Mouse (Mus musculus): ENCODE data around the gene Gm8947. TPM values are rescaled to one million over a fixed set of nuclear protein-coding genes. Genes with fewer than 3 reads are reported as not detected.

Gm8947 gene
- total and polyA plus RNA-seq, 2 experiments from 2014 or later: not detected

DNA sequence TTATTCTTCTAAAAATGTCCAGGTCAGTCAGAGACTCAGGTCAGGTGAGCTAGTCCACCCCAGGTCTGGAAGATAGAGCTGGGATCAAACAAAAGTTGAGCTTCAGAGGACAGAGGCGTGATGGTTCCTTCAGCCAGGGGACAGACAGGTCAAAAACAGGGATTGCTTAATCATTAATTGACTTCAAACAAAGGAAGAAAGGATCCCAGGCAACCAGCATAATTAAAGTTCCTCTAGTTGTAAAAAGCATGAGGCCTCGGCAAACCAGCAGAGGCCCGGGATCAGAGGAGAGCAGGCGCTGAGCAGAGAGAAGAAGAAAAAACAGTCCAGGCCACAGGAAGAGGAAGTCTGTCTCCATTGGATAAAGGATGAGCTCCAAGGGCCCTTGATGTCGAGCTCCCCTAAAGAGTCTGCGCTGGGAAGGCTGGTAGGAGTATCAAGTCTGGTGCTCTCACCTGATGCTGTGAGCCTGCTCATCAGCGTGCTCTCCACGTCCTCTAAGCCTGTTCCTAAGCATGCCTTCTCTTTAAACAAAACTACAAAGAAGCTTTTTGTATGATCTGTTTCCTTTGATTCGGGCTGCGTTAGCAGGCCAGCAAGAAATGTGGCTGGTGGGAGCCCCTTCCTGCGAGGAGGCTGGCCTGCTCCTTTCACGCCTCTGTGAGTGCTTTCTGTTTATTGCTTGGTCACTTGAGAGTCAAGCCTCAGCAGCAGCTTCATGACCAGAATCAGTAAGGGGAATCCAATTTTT, 24.7 kb upstream of the Gm8947 start:
- Histone ChIP-seq H3K4me3 (ENCODE audit: low read depth, low read length) (no peak overlapping the region), H3K27me3 (ENCODE audit: insufficient read depth, low read length) (no peaks in the 10 kb centered on the region), H3K4me2 (ENCODE audit: low read depth, low read length, poor library complexity, severe bottlenecking) (no peak overlapping the region; the same call in 1 of the 2 replicates), H3K4me1 (ENCODE audit: insufficient read depth, low read length) (no peaks in the 10 kb centered on the region; the same call in 1 of the 2 replicates), H3K27ac (ENCODE audit: low read depth, low read length) (0 out of 2 replicates have a peak overlapping the region, but pooled peaks have one; percentile 20), H3K36me3 (ENCODE audit: insufficient read depth, low read length) (no peaks in the 10 kb centered on the region), H3K9me3 (ENCODE audit: low read length) (no peaks in the 10 kb centered on the region), H3K9ac (replicated peaks; ENCODE audit: low read length, poor library complexity, severe bottlenecking) (no peak overlapping the region)
- 14% methylated on average over 12 of the region's 12 CpGs for WGBS
- ATAC-seq (ENCODE audit: low FRiP score): peak; percentile 68
- peak; percentile 55 for DNase-seq (ENCODE audit: low spot score)
- TF ChIP-seq CTCF (IDR thresholded peaks at IDR 0.05): no peak

DNA sequence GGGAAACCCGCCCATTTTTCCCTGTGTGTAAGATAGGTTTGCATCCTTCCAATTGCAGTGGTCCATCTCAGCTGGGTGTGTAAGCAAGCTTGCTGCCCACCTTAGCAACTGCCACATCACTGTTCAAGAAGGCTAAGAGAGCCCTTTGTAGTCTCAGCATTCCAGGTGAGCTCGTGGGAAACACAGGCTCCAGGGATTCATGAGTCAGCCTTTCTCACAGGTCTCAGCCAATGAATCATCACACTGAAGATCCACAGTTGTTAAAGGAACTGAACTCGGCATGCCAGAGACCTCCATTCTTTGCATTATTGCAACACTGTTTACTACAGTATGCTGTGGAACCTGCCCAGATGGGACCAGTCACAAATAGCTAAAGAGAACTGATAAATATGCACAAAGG, 23.5 kb upstream of the Gm8947 start:
- H3K4me1 ChIP-seq (ENCODE audit: insufficient read depth, low read length): no peaks in the 10 kb centered on the region; the same call in 1 of the 2 replicates
- H3K9me3 ChIP-seq (ENCODE audit: low read length): no peaks in the 10 kb centered on the region
- 78% methylated on average over 3 of the region's 3 CpGs for WGBS
- no peak overlapping the region for H3K27ac ChIP-seq (ENCODE audit: low read depth, low read length)
- H3K9ac ChIP-seq (replicated peaks; ENCODE audit: low read length, poor library complexity, severe bottlenecking): no peak overlapping the region
- H3K4me2 ChIP-seq (ENCODE audit: low read depth, low read length, poor library complexity, severe bottlenecking): no peak overlapping the region
- no peaks in the 10 kb centered on the region for H3K36me3 ChIP-seq (ENCODE audit: insufficient read depth, low read length)
- TF ChIP-seq CTCF (IDR thresholded peaks at IDR 0.05): no peak
- DNase-seq (ENCODE audit: low spot score): no peak
- ATAC-seq (ENCODE audit: low FRiP score): no peak
- H3K4me3 ChIP-seq (ENCODE audit: low read depth, low read length): no peak overlapping the region
- H3K27me3 ChIP-seq (ENCODE audit: insufficient read depth, low read length): no peaks in the 10 kb centered on the region

DNA sequence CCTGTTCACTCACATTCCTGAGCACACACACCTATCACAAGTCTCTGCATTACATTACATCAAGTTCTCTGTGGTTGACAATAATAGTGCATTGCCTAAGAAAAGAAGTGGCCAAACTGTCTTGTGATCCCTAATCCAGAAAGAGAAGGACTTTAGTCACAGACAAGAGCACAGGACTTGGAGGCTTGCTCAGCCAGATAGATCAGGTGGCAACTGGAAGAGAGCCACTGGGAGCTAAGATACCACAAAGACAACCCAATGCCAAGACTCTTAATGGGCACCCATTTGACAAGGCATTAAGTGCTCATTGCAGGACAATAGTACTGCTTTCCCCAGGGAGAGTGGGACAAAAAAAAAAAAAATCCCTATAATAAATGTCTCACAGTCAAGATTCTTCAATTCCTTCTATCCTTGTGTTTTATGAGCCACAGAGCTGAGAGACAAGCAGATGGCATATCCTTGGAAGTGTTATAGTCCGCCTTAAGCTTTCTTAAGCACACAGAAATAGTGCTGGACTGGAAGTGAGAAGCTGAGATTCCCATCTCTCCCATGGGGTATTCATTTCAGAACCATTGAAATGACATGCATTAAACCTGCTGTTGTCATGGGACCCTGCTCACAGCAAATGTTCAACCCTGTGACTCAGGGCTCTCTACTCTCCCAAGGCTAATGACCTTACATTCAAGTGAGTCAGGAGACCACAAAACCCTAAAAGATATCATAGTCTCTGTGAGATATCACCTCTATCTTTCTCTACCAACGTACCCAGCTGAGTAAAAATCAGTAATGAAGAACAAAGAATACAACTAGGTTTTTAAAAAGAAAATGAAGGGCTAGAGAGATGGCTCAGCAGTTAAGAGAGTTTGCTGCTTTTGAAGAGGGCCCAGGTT, 20.4 kb upstream of the Gm8947 start:
- no peak for TF ChIP-seq CTCF (IDR thresholded peaks at IDR 0.05)
- 85% methylated on average over 2 of the region's 2 CpGs for WGBS
- no peak for ATAC-seq (ENCODE audit: low FRiP score)

DNA sequence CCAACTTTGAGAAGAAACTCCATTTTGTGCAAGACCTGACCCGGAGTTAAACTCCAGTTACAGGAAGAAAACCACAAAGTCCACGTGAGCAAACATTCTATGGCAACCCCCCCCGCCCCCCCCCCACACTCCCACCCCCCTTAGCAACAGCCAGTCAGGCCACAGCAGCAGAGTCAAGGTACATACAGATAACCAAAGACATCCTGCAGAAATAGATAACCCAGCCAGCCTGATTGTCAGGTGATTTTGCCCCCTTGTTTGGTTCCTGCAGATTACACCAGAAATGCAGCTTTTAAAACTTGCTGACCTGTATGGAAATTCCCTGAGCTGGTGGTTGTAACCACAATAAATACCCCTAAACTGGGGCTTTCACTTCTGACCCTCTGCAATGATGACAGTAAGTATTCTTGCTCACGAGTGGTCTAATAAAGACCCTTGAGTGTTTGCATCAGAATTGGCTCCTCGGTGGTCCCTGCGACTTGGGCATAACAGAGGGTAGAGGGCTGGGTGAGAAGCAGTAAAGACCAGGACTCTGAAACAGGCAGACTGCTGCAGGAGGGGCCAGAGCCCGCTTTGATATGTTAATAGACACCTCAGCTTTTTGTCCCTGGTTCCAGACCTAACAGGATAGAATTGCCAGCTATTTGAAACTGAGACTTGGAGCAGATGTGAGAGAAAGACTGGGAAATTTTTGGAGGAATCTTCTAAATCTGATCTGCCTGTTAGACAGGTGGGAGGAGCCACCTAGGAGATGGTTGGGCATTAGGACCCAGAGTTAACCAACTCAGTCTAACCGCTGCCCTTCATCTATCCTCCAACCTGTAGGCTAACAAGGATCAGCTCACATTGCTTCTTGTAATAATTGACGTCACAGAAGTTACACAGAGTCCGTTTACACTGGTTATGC, 14.9 kb upstream of the Gm8947 start:
- Histone ChIP-seq H3K9ac (replicated peaks; ENCODE audit: low read length, poor library complexity, severe bottlenecking) (no peak overlapping the region), H3K4me2 (ENCODE audit: low read depth, low read length, poor library complexity, severe bottlenecking) (peak overlapping the region; percentile 30), H3K27ac (ENCODE audit: low read depth, low read length) (no peak overlapping the region), H3K4me3 (ENCODE audit: low read depth, low read length) (peak overlapping the region; percentile 10; the same call in 1 of the 2 replicates), H3K36me3 (ENCODE audit: insufficient read depth, low read length) (no peaks in the 10 kb centered on the region), H3K9me3 (ENCODE audit: low read length) (no peaks in the 10 kb centered on the region), H3K27me3 (ENCODE audit: insufficient read depth, low read length) (no peaks in the 10 kb centered on the region), H3K4me1 (ENCODE audit: insufficient read depth, low read length) (no peaks in the 10 kb centered on the region)
- TF ChIP-seq CTCF (IDR thresholded peaks at IDR 0.05): no peak
- 10% methylated on average over 10 of the region's 10 CpGs for WGBS
- DNase-seq (ENCODE audit: low spot score) (peak; percentile 41), ATAC-seq (ENCODE audit: low FRiP score) (peak; percentile 90)

More for the DNA sequence above, 20.4 kb upstream of the Gm8947 start:
- Histone ChIP-seq H3K36me3 (ENCODE audit: insufficient read depth, low read length) (no peaks in the 10 kb centered on the region), H3K9me3 (ENCODE audit: low read length) (no peaks in the 10 kb centered on the region), H3K27ac (ENCODE audit: low read depth, low read length) (no peak overlapping the region), H3K4me2 (ENCODE audit: low read depth, low read length, poor library complexity, severe bottlenecking) (no peak overlapping the region), H3K9ac (replicated peaks; ENCODE audit: low read length, poor library complexity, severe bottlenecking) (no peak overlapping the region), H3K4me1 (ENCODE audit: insufficient read depth, low read length) (no peaks in the 10 kb centered on the region; the same call in 1 of the 2 replicates), H3K27me3 (ENCODE audit: insufficient read depth, low read length) (no peaks in the 10 kb centered on the region), H3K4me3 (ENCODE audit: low read depth, low read length) (no peak overlapping the region)
- DNase-seq (ENCODE audit: low spot score): no peak

DNA sequence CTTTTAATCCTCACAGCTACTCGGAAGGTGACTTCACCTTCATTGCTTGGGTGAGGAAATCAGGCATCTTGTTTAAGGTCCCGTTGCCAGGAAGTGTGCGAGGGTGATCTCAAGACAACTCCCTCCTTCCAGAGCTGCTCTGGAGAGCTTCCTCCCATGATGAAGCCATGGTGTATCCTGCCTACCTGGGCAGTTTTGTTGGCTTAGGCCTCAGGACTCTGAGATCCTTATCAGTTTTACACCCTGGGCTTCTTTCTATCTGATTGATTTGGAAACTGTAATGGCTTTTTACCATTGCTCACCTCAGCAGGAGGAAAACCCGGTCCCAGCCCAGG, 14.3 kb upstream of the Gm8947 start:
- Histone ChIP-seq H3K4me3 (ENCODE audit: low read depth, low read length) (peak overlapping the region; percentile 10; the same call in 1 of the 2 replicates), H3K4me1 (ENCODE audit: insufficient read depth, low read length) (no peaks in the 10 kb centered on the region), H3K36me3 (ENCODE audit: insufficient read depth, low read length) (no peaks in the 10 kb centered on the region), H3K27ac (ENCODE audit: low read depth, low read length) (no peak overlapping the region), H3K27me3 (ENCODE audit: insufficient read depth, low read length) (no peaks in the 10 kb centered on the region), H3K4me2 (ENCODE audit: low read depth, low read length, poor library complexity, severe bottlenecking) (peak overlapping the region; percentile 30), H3K9ac (replicated peaks; ENCODE audit: low read length, poor library complexity, severe bottlenecking) (no peak overlapping the region), H3K9me3 (ENCODE audit: low read length) (no peaks in the 10 kb centered on the region)
- no peak for TF ChIP-seq CTCF (IDR thresholded peaks at IDR 0.05)
- WGBS: 7% methylated on average over 4 of the region's 4 CpGs
- DNase-seq (ENCODE audit: low spot score): no peak
- 0 out of 2 replicates have a peak, but pooled peaks have one; percentile 34 for ATAC-seq (ENCODE audit: low FRiP score)

All from midbrain, postnatal 0 days (tissue).